Mouse (Mus musculus) intestine, postnatal 0 days (tissue): Measurements from ENCODE around the gene Arhgap11a. TPM values are rescaled to one million over a fixed set of nuclear protein-coding genes. Genes with fewer than 3 reads are reported as not detected.

ENCODE experiments used
- ATAC-seq: fragments of 200-750 bp; cut with Nextera tagmentation; 2 replicates; pipeline ENCODE4 v1.8.0; 2017; ENCODE audit warnings: mild to moderate bottlenecking, moderate TSS enrichment, moderate library complexity
- H3K27ac ChIP-seq: fragments of 300-500 bp; sonication (generic); 2 replicates; pipeline ENCODE4 v1.5.1; 2014; ENCODE audit warnings: mild to moderate bottlenecking, low read depth, low read length, moderate library complexity
- H3K27me3 ChIP-seq: fragments of 300-500 bp; sonication (generic); replicated peaks from 2 replicates; pipeline ENCODE4 v1.6.1; 2014; ENCODE audit warnings: low read length, mixed read lengths; ENCODE audit not compliant: control insufficient read depth, insufficient read depth
- H3K36me3 ChIP-seq: fragments of 300-500 bp; sonication (generic); 2 replicates; pipeline ENCODE4 v1.6.1; 2014; ENCODE audit warnings: mild to moderate bottlenecking, moderate library complexity; ENCODE audit not compliant: control insufficient read depth, insufficient read depth
- H3K4me1 ChIP-seq: fragments of 300-500 bp; sonication (generic); replicated peaks from 2 replicates; pipeline ENCODE4 v1.6.1; 2014; ENCODE audit warnings: antibody characterized with exemption, low read length, mixed read lengths; ENCODE audit not compliant: control insufficient read depth, insufficient read depth
- H3K4me2 ChIP-seq: fragments of 300-500 bp; sonication (generic); replicated peaks from 2 replicates; pipeline ENCODE4 v1.6.1; 2014; ENCODE audit warnings: low read depth, mild to moderate bottlenecking, moderate library complexity
- H3K4me3 ChIP-seq: fragments of 300-500 bp; sonication (generic); 2 replicates; pipeline ENCODE4 v1.5.1; 2014; ENCODE audit warnings: low read depth, low read length
- H3K9ac ChIP-seq: fragments of 300-500 bp; sonication (generic); 2 replicates; pipeline ENCODE4 v1.6.1; 2014; ENCODE audit warnings: mild to moderate bottlenecking, low read depth, low read length
- H3K9me3 ChIP-seq: fragments of 300-500 bp; sonication (generic); 2 replicates; pipeline ENCODE4 v1.6.1; 2016; ENCODE audit warnings: mixed run types; ENCODE audit not compliant: control insufficient read depth
- CTCF ChIP-seq: sonication (generic); IDR thresholded peaks from 2 replicates; pipeline ENCODE4 v1.5.1; 2016; ENCODE audit warnings: low read depth, mild to moderate bottlenecking, control low read depth, antibody characterized with exemption, moderate library complexity
- WGBS: fragments of 180-500 bp; shearing (Covaris S2); extraction: QIAGEN DNeasy Blood & Tissue Kit; methylation state at CpG from one replicate; pipeline ENCODE4 v1.1.7; 2014; 5-methylcytosine and 5-hydroxymethylcytosine counted together
- polyA plus RNA-seq: library from polyadenylated mRNA; unstranded; fragments of >200 nt; fragmentation: Nextera tagmentation; extraction: Ambion mirVana; gene quantifications from 2 replicates; pipeline ENCODE4 v1.2.1, GENCODE M21; 2015

Gene Arhgap11a
- polyA plus RNA-seq, 1 experiment from 2014 or later = 7.5 TPM

DNA sequence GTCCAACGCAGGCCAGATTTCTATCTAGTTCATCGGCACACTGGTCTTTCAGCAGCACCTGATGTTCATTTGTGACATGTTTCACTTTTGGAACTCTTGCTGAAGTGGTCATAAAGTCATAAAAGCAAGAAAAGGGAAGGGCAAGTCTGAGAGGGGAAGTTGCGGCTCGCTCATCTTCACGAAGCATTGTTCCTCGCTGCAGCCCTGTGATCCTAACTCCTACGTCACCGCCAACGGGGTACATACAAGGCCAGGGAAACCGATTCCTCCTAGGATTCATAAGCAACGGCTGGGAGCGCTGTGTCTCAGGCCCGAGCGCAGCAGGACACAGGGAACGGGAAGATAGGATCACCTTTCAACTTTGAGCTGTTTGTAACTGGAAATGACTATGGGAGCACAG, 28.3 kb downstream of the Arhgap11a start:
- Histone ChIP-seq H3K4me3 (no peak overlapping the region), H3K4me2 (no peak overlapping the region), H3K9ac (no peak overlapping the region), H3K9me3 (no peaks in the 10 kb centered on the region), H3K36me3 (no peaks in the 10 kb centered on the region), H3K27me3 (no peaks in the 10 kb centered on the region), H3K27ac (no peak overlapping the region), H3K4me1 (no peaks in the 10 kb centered on the region)
- 75% methylated on average over 15 of the region's 15 CpGs for WGBS
- no peak for ATAC-seq
- no peak for TF ChIP-seq CTCF

DNA sequence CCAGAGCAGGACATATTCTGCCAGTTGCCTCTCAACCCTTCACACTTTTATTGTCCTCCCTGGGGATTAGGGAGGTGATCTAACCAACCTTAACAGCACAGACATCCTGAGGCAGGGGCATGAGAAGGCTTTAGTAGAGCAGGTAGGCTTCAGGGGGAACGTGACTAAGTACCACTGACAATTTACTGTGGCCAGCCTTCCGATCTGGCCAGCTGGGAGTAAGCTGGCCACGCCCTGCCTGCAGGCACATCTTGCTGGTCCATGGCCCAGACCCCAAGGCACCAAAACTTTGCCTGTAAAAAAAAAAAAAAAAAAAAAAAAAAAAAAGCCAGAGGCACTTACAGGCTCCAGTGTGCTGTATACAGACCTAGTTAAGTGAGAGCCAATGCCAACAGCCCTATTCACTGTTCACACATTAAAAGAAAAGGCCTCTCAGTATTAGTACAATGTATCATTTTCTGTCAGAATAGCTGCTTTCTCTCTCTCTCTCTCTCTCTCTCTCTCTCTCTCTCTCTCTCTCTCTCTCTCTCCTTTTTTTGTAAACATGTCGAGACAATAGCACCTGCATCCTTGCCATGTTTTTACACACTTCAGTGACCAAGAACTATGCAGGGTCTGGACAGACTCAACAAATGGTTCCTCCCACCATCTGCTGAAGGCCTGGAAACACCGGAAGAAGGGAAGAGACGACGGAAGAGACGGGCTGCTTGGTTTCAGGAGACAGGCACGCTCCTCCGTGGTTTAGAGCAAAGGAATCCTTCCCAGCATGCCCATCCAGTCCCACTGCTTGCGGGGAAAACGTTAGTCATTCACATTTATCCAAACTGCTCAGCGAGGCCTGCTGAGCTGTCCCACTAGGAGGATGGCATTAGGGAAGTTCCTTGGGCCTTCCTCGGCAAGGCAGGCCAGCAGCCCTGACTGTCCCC, 30.5 kb downstream of the Arhgap11a start:
- Histone ChIP-seq H3K36me3 (no peaks in the 10 kb centered on the region), H3K27ac (no peak overlapping the region)

DNA sequence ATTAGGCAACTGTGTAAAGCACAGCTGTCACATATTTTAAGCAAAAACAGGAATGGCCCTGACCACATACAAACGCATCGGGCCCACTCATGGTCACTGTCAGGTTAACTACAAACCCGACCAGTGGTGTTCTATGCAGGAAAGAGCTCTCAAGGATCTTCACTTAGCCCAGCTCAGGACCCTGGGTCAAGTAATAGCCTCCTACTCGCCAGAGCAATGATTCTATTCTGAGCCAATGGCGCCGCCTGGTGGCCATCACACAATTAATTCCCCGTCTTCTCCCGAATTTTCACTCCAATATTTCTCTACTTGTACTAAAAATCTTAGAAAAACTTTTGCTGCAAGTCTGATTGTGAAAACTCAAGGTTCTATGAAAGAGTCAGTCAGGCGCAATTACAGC, 40.8 kb downstream of the Arhgap11a start:
- H3K27ac ChIP-seq = no peak overlapping the region
- ATAC-seq = no peak
- no peaks in the 10 kb centered on the region for H3K4me1 ChIP-seq
- no peak overlapping the region for H3K4me3 ChIP-seq
- H3K4me2 ChIP-seq = no peak overlapping the region
- peak; percentile 84 for TF ChIP-seq CTCF
- no peaks in the 10 kb centered on the region for H3K27me3 ChIP-seq
- H3K36me3 ChIP-seq = no peaks in the 10 kb centered on the region
- WGBS = 22% methylated on average over 9 of the region's 9 CpGs
- H3K9ac ChIP-seq = no peak overlapping the region
- H3K9me3 ChIP-seq = no peaks in the 10 kb centered on the region

More for the DNA sequence above, 30.5 kb downstream of the Arhgap11a start:
- Histone ChIP-seq H3K4me2 (no peak overlapping the region), H3K27me3 (no peaks in the 10 kb centered on the region), H3K9ac (no peak overlapping the region), H3K4me1 (no peaks in the 10 kb centered on the region), H3K9me3 (no peaks in the 10 kb centered on the region), H3K4me3 (no peak overlapping the region)
- no peak for ATAC-seq
- WGBS = 73% methylated on average over 14 of the region's 14 CpGs
- no peak for TF ChIP-seq CTCF

DNA sequence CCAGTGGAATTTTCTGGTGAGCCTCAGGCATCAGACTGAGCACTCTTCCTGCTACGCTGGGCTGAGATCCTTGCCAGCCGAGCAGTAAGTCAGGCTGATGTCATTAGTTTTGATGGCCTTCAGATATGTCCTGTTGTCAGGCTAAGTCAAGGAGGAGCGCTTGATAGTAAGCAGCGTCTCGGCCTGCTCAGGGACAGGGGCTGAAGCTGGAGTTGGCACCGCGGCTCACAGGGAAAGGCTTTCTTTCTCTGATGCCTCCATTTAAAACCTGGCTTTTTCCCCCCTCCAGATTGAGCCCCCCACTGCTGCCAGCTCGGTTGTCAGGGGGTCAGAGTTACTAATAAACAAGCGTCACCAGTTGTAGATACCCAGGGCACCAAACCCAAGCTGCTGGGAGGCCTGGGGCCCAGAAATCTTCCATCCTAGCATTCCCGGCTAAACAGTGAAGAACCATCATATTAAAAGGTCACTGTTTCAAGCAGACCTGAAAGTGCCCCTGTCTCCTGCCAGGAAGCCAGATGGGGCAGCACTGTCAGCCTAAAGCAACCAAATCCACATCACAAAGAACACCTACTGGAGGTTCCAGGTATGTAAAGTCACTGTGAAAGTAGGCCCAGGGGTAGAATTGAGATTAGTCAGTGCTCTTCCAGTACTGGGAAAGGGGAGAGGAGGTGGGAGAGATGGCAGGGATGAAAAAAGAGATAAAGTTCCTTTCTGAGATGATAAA, 41.4 kb downstream of the Arhgap11a start:
- TF ChIP-seq CTCF = no peak
- Histone ChIP-seq H3K4me3 (no peak overlapping the region), H3K9me3 (no peaks in the 10 kb centered on the region), H3K9ac (no peak overlapping the region), H3K27me3 (no peaks in the 10 kb centered on the region), H3K36me3 (no peaks in the 10 kb centered on the region), H3K4me1 (no peaks in the 10 kb centered on the region), H3K4me2 (no peak overlapping the region), H3K27ac (no peak overlapping the region)
- ATAC-seq = no peak
- WGBS = 61% methylated on average over 10 of the region's 10 CpGs

DNA sequence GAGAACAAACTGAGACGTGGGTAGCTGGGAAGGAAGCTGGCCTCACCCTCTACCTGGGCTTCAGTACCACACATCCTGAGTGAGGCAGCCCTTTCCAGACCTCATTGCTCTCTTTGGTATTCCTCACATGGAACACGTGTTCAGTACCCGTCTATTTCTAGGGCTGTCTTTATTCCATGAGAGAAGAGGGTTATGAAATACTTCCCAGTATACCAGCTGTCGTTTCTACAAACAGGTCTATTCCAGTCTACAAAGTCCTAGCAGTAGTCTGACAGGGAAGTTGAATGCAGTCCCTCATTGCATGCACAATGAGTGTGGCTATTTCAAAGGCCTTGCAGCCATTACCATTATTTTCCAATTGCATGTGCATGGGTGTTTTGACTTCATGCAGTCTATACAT, 42.7 kb downstream of the Arhgap11a start:
- H3K9ac ChIP-seq = no peak overlapping the region
- WGBS = 75% methylated on average over 4 of the region's 4 CpGs
- no peak overlapping the region for H3K4me2 ChIP-seq
- no peaks in the 10 kb centered on the region for H3K4me1 ChIP-seq
- no peak overlapping the region for H3K27ac ChIP-seq
- H3K4me3 ChIP-seq = no peak overlapping the region
- TF ChIP-seq CTCF = no peak
- no peaks in the 10 kb centered on the region for H3K36me3 ChIP-seq
- no peak for ATAC-seq
- no peaks in the 10 kb centered on the region for H3K27me3 ChIP-seq
- no peaks in the 10 kb centered on the region for H3K9me3 ChIP-seq

DNA sequence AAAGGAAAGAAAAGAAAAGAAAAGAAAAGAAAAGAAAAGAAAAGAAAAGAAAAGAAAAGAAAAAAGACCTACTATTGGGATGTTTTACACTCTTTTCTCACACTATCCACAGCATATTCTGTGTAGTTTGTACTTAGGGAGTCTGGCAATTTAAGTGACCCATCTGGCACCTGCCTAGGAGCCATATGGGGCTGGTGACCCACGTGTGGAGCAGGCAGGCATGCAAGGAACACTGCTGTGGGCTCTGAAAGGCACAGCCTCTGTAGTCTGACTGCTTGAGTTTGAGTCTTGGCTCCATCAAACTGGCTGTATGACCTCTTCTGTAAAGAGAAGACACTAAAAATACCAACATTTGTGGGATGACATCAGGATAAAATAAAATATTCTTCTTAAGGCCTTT, 44.7 kb downstream of the Arhgap11a start:
- WGBS = 42% methylated on average over 1 of the region's 1 CpGs
- H3K4me1 ChIP-seq = no peaks in the 10 kb centered on the region
- H3K9me3 ChIP-seq = no peaks in the 10 kb centered on the region
- no peak for ATAC-seq
- H3K27me3 ChIP-seq = no peaks in the 10 kb centered on the region
- TF ChIP-seq CTCF = no peak
- H3K36me3 ChIP-seq = no peaks in the 10 kb centered on the region
- no peak overlapping the region for H3K4me3 ChIP-seq
- no peak overlapping the region for H3K27ac ChIP-seq
- no peak overlapping the region for H3K9ac ChIP-seq
- H3K4me2 ChIP-seq = no peak overlapping the region
